Comparison of ENCODE assay signal across 21 mouse cellular contexts in the genomic region with DNA sequence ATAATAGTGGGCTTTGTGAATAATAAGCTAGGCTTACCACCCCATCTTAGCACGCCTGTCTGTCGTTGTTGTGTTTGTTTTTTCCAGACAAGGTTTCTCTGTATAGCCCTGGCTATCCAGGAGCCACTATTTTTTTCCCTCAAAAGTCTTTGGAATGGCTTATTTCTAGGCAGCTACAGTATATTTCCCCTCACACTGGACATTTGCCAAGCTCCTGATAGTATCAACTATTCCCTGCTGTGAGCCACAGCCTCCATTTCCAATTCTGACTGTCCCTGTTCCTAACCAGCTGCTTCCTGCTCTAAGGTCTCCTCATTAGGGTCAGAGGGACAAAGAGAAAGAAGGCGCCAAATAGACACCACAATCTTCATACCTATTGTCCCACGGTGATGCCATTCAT. TPM values are rescaled to one million over a fixed set of nuclear protein-coding genes. Genes with fewer than 3 reads are reported as not detected.
DNase-seq lines count a peak whose midpoint lies in the region; ATAC-seq lines count a peak whose summit lies in the region.
"Had no signal": no experiment of that assay in that cellular context is flagged by ENCODE, and none has a peak within 500 bp of the region (broad histone marks: within the 10 kb centered on the region; RNA-seq: fewer than 3 reads in every experiment).

No protein-coding gene starts in this region.

- no peak overlapping the region for H3K4me3 ChIP-seq in kidney, embryonic 16.5 days (ENCODE audit: low read length)
- H3K4me3 ChIP-seq in hindbrain, embryonic 10.5 days: no peak overlapping the region
- H3K4me3 ChIP-seq in hindbrain, embryonic 16.5 days (ENCODE audit: low read length): no peak overlapping the region
- H3K4me3 ChIP-seq in midbrain, embryonic 16.5 days (ENCODE audit: low read depth, low read length): no peak overlapping the region
- no peak overlapping the region for H3K4me3 ChIP-seq in liver, embryonic 12.5 days
- H3K4me3 ChIP-seq in kidney, embryonic 15.5 days (replicated peaks): no peak overlapping the region
- H3K4me3 ChIP-seq: embryonic facial prominence, embryonic 13.5 days; heart, adult 2 months had no signal

- no peak overlapping the region for H3K27ac ChIP-seq in kidney, embryonic 16.5 days (ENCODE audit: low read length)
- peak overlapping the region; percentile 25; the same call in 1 of the 2 replicates for H3K27ac ChIP-seq in hindbrain, embryonic 10.5 days
- H3K27ac ChIP-seq in hindbrain, embryonic 16.5 days (ENCODE audit: low read depth, low read length): peak overlapping the region; percentile 10; the same call in 1 of the 2 replicates
- H3K27ac ChIP-seq in midbrain, embryonic 16.5 days (ENCODE audit: low read length): peak overlapping the region; percentile 77
- no peak overlapping the region for H3K27ac ChIP-seq in liver, embryonic 12.5 days
- no peak overlapping the region for H3K27ac ChIP-seq in kidney, embryonic 15.5 days
- H3K27ac ChIP-seq: embryonic facial prominence, embryonic 13.5 days; heart, adult 2 months; macrophage had no signal

- no peak for DNase-seq in kidney, postnatal 36 days
- DNase-seq in hindbrain, embryonic 10.5 days (ENCODE audit: low spot score): no peak
- DNase-seq in gastrocnemius, adult 18-20 months (ENCODE audit: low spot score): no peak
- DNase-seq: cerebellum, adult 11 months; cerebellum, postnatal 36 days; heart, adult 2 months; kidney, adult 2 months; kidney, postnatal 4 days; lung, adult 2 months; thymus, postnatal 4 days had no signal

- 0 out of 2 replicates have a peak, but pooled peaks have one; percentile 39 for ATAC-seq in kidney, embryonic 16.5 days (ENCODE audit: low FRiP score, low TSS enrichment)
- no peak for ATAC-seq in hindbrain, embryonic 16.5 days
- ATAC-seq in midbrain, embryonic 16.5 days: no peak
- ATAC-seq in liver, embryonic 12.5 days: no peak
- no peak for ATAC-seq in kidney, embryonic 15.5 days (replicated peaks; ENCODE audit: low FRiP score)

- WGBS in kidney, embryonic 16.5 days: 23% methylated on average over 4 of the region's 4 CpGs
- WGBS in hindbrain, embryonic 10.5 days: 15% methylated on average over 4 of the region's 4 CpGs
- 15% methylated on average over 4 of the region's 4 CpGs for WGBS in hindbrain, embryonic 16.5 days
- 5% methylated on average over 4 of the region's 4 CpGs for WGBS in midbrain, embryonic 16.5 days
- WGBS in liver, embryonic 12.5 days (ENCODE audit: insufficient replicate concordance): 19% methylated on average over 4 of the region's 4 CpGs
- WGBS in kidney, embryonic 15.5 days: 18% methylated on average over 4 of the region's 4 CpGs

- H3K4me1 ChIP-seq in kidney, embryonic 16.5 days (ENCODE audit: insufficient read depth, low read length): no peaks in the 10 kb centered on the region
- H3K4me1 ChIP-seq in hindbrain, embryonic 10.5 days (replicated peaks): peaks cover 36% of the 10 kb centered on the region
- no peaks in the 10 kb centered on the region; the same call in 1 of the 2 replicates for H3K4me1 ChIP-seq in hindbrain, embryonic 16.5 days (ENCODE audit: control insufficient read depth, insufficient read depth, low read depth, low read length)
- H3K4me1 ChIP-seq in midbrain, embryonic 16.5 days (ENCODE audit: control insufficient read depth, insufficient read depth, low read length): peaks cover 17% of the 10 kb centered on the region
- H3K4me1 ChIP-seq in liver, embryonic 12.5 days: no peaks in the 10 kb centered on the region
- H3K4me1 ChIP-seq in kidney, embryonic 15.5 days: no peaks in the 10 kb centered on the region

- H3K4me2 ChIP-seq in kidney, embryonic 16.5 days (replicated peaks; ENCODE audit: low read depth, low read length): no peak overlapping the region
- no peak overlapping the region for H3K4me2 ChIP-seq in hindbrain, embryonic 16.5 days (ENCODE audit: low read length)
- no peak overlapping the region for H3K4me2 ChIP-seq in midbrain, embryonic 16.5 days (ENCODE audit: low read length)
- H3K4me2 ChIP-seq in liver, embryonic 12.5 days: no peak overlapping the region
- H3K4me2 ChIP-seq in kidney, embryonic 15.5 days: no peak overlapping the region
- H3K4me2 ChIP-seq: embryonic facial prominence, embryonic 13.5 days had no signal

- H3K9me3 ChIP-seq in kidney, embryonic 16.5 days (ENCODE audit: low read length): no peaks in the 10 kb centered on the region
- H3K9me3 ChIP-seq in hindbrain, embryonic 10.5 days: no peaks in the 10 kb centered on the region
- H3K9me3 ChIP-seq in hindbrain, embryonic 16.5 days (ENCODE audit: control insufficient read depth, low read length): no peaks in the 10 kb centered on the region
- H3K9me3 ChIP-seq in midbrain, embryonic 16.5 days (replicated peaks; ENCODE audit: control insufficient read depth, low read length, poor library complexity, severe bottlenecking): no peaks in the 10 kb centered on the region
- no peaks in the 10 kb centered on the region for H3K9me3 ChIP-seq in liver, embryonic 12.5 days (replicated peaks)
- H3K9me3 ChIP-seq in kidney, embryonic 15.5 days (replicated peaks): no peaks in the 10 kb centered on the region
- H3K9me3 ChIP-seq: embryonic facial prominence, embryonic 13.5 days had no signal

- H3K36me3 ChIP-seq in kidney, embryonic 16.5 days (ENCODE audit: insufficient read depth, low read length): no peaks in the 10 kb centered on the region
- H3K36me3 ChIP-seq in hindbrain, embryonic 10.5 days: no peaks in the 10 kb centered on the region
- no peaks in the 10 kb centered on the region for H3K36me3 ChIP-seq in hindbrain, embryonic 16.5 days (ENCODE audit: control insufficient read depth, insufficient read depth, low read length)
- H3K36me3 ChIP-seq in midbrain, embryonic 16.5 days (ENCODE audit: control insufficient read depth, insufficient read depth, low read length): no peaks in the 10 kb centered on the region
- H3K36me3 ChIP-seq in liver, embryonic 12.5 days: no peaks in the 10 kb centered on the region
- H3K36me3 ChIP-seq in kidney, embryonic 15.5 days: no peaks in the 10 kb centered on the region
- H3K36me3 ChIP-seq: embryonic facial prominence, embryonic 13.5 days had no signal

- H3K27me3 ChIP-seq in kidney, embryonic 16.5 days (ENCODE audit: insufficient read depth, low read length): peaks cover 90% of the 10 kb centered on the region
- H3K27me3 ChIP-seq in hindbrain, embryonic 10.5 days (ENCODE audit: insufficient read depth, poor library complexity, severe bottlenecking): peaks cover 95% of the 10 kb centered on the region
- H3K27me3 ChIP-seq in hindbrain, embryonic 16.5 days (replicated peaks; ENCODE audit: control insufficient read depth, insufficient read depth, low read length): peaks cover 54% of the 10 kb centered on the region
- H3K27me3 ChIP-seq in midbrain, embryonic 16.5 days (ENCODE audit: control insufficient read depth, insufficient read depth, low read depth, low read length): peaks cover 34% of the 10 kb centered on the region
- H3K27me3 ChIP-seq in liver, embryonic 12.5 days (replicated peaks): peaks cover 95% of the 10 kb centered on the region
- H3K27me3 ChIP-seq in kidney, embryonic 15.5 days: peaks cover 97% of the 10 kb centered on the region

- no peak overlapping the region for H3K9ac ChIP-seq in kidney, embryonic 16.5 days (replicated peaks; ENCODE audit: low read length)
- no peak overlapping the region for H3K9ac ChIP-seq in hindbrain, embryonic 16.5 days (ENCODE audit: low read depth, low read length)
- H3K9ac ChIP-seq in midbrain, embryonic 16.5 days (ENCODE audit: low read depth, low read length): no peak overlapping the region
- H3K9ac ChIP-seq in liver, embryonic 12.5 days: no peak overlapping the region
- H3K9ac ChIP-seq in kidney, embryonic 15.5 days: no peak overlapping the region
- H3K9ac ChIP-seq: embryonic facial prominence, embryonic 13.5 days had no signal

RNA-seq across cellular contexts. Expression of a gene that starts 18.0 kb away (rescaled TPM):
- 4.2 and 4.8 TPM in 2 replicates for polyA plus RNA-seq in kidney, embryonic 16.5 days (2015; fragmentation: Nextera tagmentation; extraction: Ambion mirVana)
- 16.4 and 18.3 TPM in 2 replicates for polyA plus RNA-seq in hindbrain, embryonic 10.5 days (2016; fragmentation: Nextera tagmentation; extraction: Ambion mirVana)
- 28.7 and 36.3 TPM in 2 replicates for polyA plus RNA-seq in hindbrain, embryonic 16.5 days (2015; fragmentation: Nextera tagmentation; extraction: Ambion mirVana)
- polyA plus RNA-seq in midbrain, embryonic 16.5 days (2015; fragmentation: Nextera tagmentation; extraction: Ambion mirVana): 35.4 and 50.3 TPM in 2 replicates
- 1.6 and 1.7 TPM in 2 replicates for polyA plus RNA-seq in liver, embryonic 12.5 days (2016; fragmentation: Nextera tagmentation; extraction: Ambion mirVana)
- under 1 TPM; 0.12 to 0.25 TPM for total RNA-seq in gastrocnemius, adult 18-20 months (2021)
- polyA plus RNA-seq in kidney, embryonic 15.5 days (2015; fragmentation: Nextera tagmentation; extraction: Ambion mirVana): 8.4 and 9.1 TPM in 2 replicates
- total RNA-seq: monocyte, adult 5-6 weeks; neutrophil, adult 5-6 weeks had no signal
- polyA plus RNA-seq: liver, adult 2 months; macrophage; small intestine, adult 2 months had no signal

RNA-seq across cellular contexts. Expression of a gene that starts 40.8 kb away (rescaled TPM):
- polyA plus RNA-seq in kidney, embryonic 16.5 days (2015; fragmentation: Nextera tagmentation; extraction: Ambion mirVana): 0.07 and 0.09 TPM in 2 replicates
- 0.19 and 0.26 TPM in 2 replicates for polyA plus RNA-seq in hindbrain, embryonic 10.5 days (2016; fragmentation: Nextera tagmentation; extraction: Ambion mirVana)
- polyA plus RNA-seq in hindbrain, embryonic 16.5 days (2015; fragmentation: Nextera tagmentation; extraction: Ambion mirVana): 0.86 and 1.0 TPM in 2 replicates
- 0.88 and 1.1 TPM in 2 replicates for polyA plus RNA-seq in midbrain, embryonic 16.5 days (2015; fragmentation: Nextera tagmentation; extraction: Ambion mirVana)
- 0.08 TPM in 1 of 2 replicates, not detected in the other for polyA plus RNA-seq in liver, embryonic 12.5 days (2016; fragmentation: Nextera tagmentation; extraction: Ambion mirVana)
- under 1 TPM; 0.41 to 0.45 TPM for total RNA-seq in gastrocnemius, adult 18-20 months (2021)
- 0.10 and 0.13 TPM in 2 replicates for polyA plus RNA-seq in kidney, embryonic 15.5 days (2015; fragmentation: Nextera tagmentation; extraction: Ambion mirVana)
- total RNA-seq: liver, adult 2 months; monocyte, adult 5-6 weeks; neutrophil, adult 5-6 weeks had no signal
- polyA plus RNA-seq: embryonic facial prominence, embryonic 13.5 days; liver, adult 2 months; macrophage; small intestine, adult 2 months had no signal

Comparison
In these comparisons a context has a peak if more than half of its experiments do, and no peak if none do; other contexts are left out.
1. H3K27ac ChIP-seq: peak in hindbrain, embryonic 10.5 days (single experiment), hindbrain, embryonic 16.5 days (single experiment) and midbrain, embryonic 16.5 days (single experiment); none in kidney, embryonic 16.5 days (single experiment), liver, embryonic 12.5 days (single experiment) and kidney, embryonic 15.5 days (single experiment).